21 mouse cellular contexts compared by ENCODE assay signal in the genomic region with DNA sequence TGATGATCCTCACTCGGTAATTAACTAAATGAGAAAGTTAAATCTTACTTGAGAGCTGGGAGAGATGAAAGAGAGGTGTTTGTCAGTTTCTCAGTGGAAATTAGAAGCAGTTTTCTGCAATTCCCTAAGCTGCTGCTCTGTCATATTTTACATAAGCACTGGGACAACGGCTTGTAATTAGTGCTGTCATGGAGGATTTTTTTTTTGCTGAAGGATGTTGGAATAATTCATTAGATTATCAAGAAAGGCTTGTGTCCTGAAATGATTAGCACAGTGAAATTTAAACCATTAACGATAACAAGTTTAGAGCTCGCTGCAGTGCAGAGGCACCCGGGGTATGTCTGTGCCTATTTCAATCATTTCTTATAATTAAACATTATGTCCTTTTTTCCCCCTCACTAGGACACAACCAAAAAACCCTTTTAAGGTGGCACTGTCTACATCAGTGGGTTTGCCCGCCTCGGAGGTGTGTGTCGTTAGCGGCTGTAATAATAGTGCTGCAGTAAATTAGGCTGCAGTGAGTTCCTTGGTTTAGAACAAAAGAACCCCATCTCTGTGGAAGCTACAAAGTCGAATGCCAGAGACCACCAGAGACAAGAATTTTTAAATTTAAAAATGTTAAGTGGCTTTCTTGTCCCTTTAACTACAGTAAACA.
DNase-seq lines count a peak whose midpoint lies in the region; ATAC-seq lines count a peak whose summit lies in the region.
"Had no signal": no experiment of that assay in that cellular context is flagged by ENCODE, and none has a peak within 500 bp of the region (broad histone marks: within the 10 kb centered on the region; RNA-seq: fewer than 3 reads in every experiment).

No protein-coding gene starts in this region.

- H3K27me3 ChIP-seq in forebrain, embryonic 11.5 days (ENCODE audit: control insufficient read depth, insufficient read depth, low read length): no peaks in the 10 kb centered on the region
- H3K27me3 ChIP-seq in forebrain, embryonic 10.5 days (ENCODE audit: poor library complexity, severe bottlenecking): no peaks in the 10 kb centered on the region
- H3K27me3 ChIP-seq in neural tube, embryonic 13.5 days: no peaks in the 10 kb centered on the region
- H3K27me3 ChIP-seq in midbrain, embryonic 16.5 days (ENCODE audit: control insufficient read depth, insufficient read depth, low read depth, low read length): no peaks in the 10 kb centered on the region
- H3K27me3 ChIP-seq in intestine, embryonic 16.5 days (replicated peaks; ENCODE audit: control insufficient read depth, insufficient read depth, low read length): no peaks in the 10 kb centered on the region
- no peaks in the 10 kb centered on the region for H3K27me3 ChIP-seq in limb, embryonic 10.5 days (ENCODE audit: low read depth, poor library complexity, severe bottlenecking)
- H3K27me3 ChIP-seq: limb, embryonic 12.5 days; liver, embryonic 13.5 days; lung, embryonic 15.5 days had no signal

- 0 out of 2 replicates have a peak overlapping the region, but pooled peaks have one; percentile 25 for H3K27ac ChIP-seq in forebrain, embryonic 11.5 days (ENCODE audit: low read depth, low read length)
- H3K27ac ChIP-seq in forebrain, embryonic 10.5 days: no peak overlapping the region
- peak overlapping the region; percentile 80 for H3K27ac ChIP-seq in neural tube, embryonic 13.5 days (replicated peaks)
- H3K27ac ChIP-seq in midbrain, embryonic 16.5 days (ENCODE audit: low read length): no peak overlapping the region; the same call in 1 of the 2 replicates
- H3K27ac ChIP-seq in intestine, embryonic 16.5 days (ENCODE audit: low read length): no peak overlapping the region
- H3K27ac ChIP-seq in limb, embryonic 10.5 days: no peak overlapping the region
- H3K27ac ChIP-seq: heart, adult 2 months; limb, embryonic 12.5 days; liver, embryonic 13.5 days; lung, embryonic 15.5 days had no signal

- H3K36me3 ChIP-seq in forebrain, embryonic 11.5 days (ENCODE audit: control insufficient read depth, insufficient read depth, low read length): no peaks in the 10 kb centered on the region
- no peaks in the 10 kb centered on the region for H3K36me3 ChIP-seq in forebrain, embryonic 10.5 days (replicated peaks)
- no peaks in the 10 kb centered on the region for H3K36me3 ChIP-seq in neural tube, embryonic 13.5 days
- no peaks in the 10 kb centered on the region for H3K36me3 ChIP-seq in midbrain, embryonic 16.5 days (ENCODE audit: control insufficient read depth, insufficient read depth, low read length)
- H3K36me3 ChIP-seq in intestine, embryonic 16.5 days (ENCODE audit: control insufficient read depth, insufficient read depth, low read length): no peaks in the 10 kb centered on the region
- H3K36me3 ChIP-seq in limb, embryonic 10.5 days: no peaks in the 10 kb centered on the region
- H3K36me3 ChIP-seq: limb, embryonic 12.5 days; lung, embryonic 15.5 days had no signal

- peaks cover 7% of the 10 kb centered on the region; the same call in 1 of the 2 replicates for H3K4me1 ChIP-seq in forebrain, embryonic 11.5 days (replicated peaks; ENCODE audit: control insufficient read depth, insufficient read depth, low read length)
- H3K4me1 ChIP-seq in forebrain, embryonic 10.5 days: peaks cover 31% of the 10 kb centered on the region
- H3K4me1 ChIP-seq in neural tube, embryonic 13.5 days (replicated peaks): peaks cover 43% of the 10 kb centered on the region
- peaks cover 20% of the 10 kb centered on the region for H3K4me1 ChIP-seq in midbrain, embryonic 16.5 days (ENCODE audit: control insufficient read depth, insufficient read depth, low read length)
- H3K4me1 ChIP-seq in intestine, embryonic 16.5 days (ENCODE audit: control insufficient read depth, insufficient read depth, low read length): no peaks in the 10 kb centered on the region
- H3K4me1 ChIP-seq in limb, embryonic 10.5 days: peaks cover 31% of the 10 kb centered on the region

- 46% methylated on average over 10 of the region's 10 CpGs for WGBS in forebrain, embryonic 11.5 days
- 56% methylated on average over 10 of the region's 10 CpGs for WGBS in forebrain, embryonic 10.5 days
- 26% methylated on average over 10 of the region's 10 CpGs for WGBS in neural tube, embryonic 13.5 days
- 34% methylated on average over 10 of the region's 10 CpGs for WGBS in midbrain, embryonic 16.5 days
- 71% methylated on average over 10 of the region's 10 CpGs for WGBS in intestine, embryonic 16.5 days
- WGBS in limb, embryonic 10.5 days: 48% methylated on average over 10 of the region's 10 CpGs

- DNase-seq in forebrain, embryonic 11.5 days (ENCODE audit: low spot score): no peak
- no peak for DNase-seq in forebrain, embryonic 10.5 days (ENCODE audit: extremely low spot score, low spot score)
- no peak for DNase-seq in neural tube, embryonic 10.5 days (ENCODE audit: extremely low spot score, low spot score)
- DNase-seq in cerebellum, postnatal 14 days: no peak
- no peak for DNase-seq in limb, embryonic 10.5 days (ENCODE audit: low spot score)
- DNase-seq: cerebellum, adult 11-12 months; cerebellum, postnatal 36 days; gastrocnemius, postnatal 10 days; heart, adult 2 months; liver, embryonic 13.5 days; right cerebral cortex, adult 18-20 months; spleen, adult 18-20 months; thymus, adult 18-20 months had no signal

- no peaks in the 10 kb centered on the region for H3K9me3 ChIP-seq in forebrain, embryonic 11.5 days (ENCODE audit: control insufficient read depth, low read length)
- H3K9me3 ChIP-seq in forebrain, embryonic 10.5 days: no peaks in the 10 kb centered on the region
- no peaks in the 10 kb centered on the region for H3K9me3 ChIP-seq in neural tube, embryonic 13.5 days
- no peaks in the 10 kb centered on the region for H3K9me3 ChIP-seq in midbrain, embryonic 16.5 days (replicated peaks; ENCODE audit: control insufficient read depth, low read length, poor library complexity, severe bottlenecking)
- no peaks in the 10 kb centered on the region for H3K9me3 ChIP-seq in intestine, embryonic 16.5 days (ENCODE audit: control insufficient read depth, low read length)
- no peaks in the 10 kb centered on the region for H3K9me3 ChIP-seq in limb, embryonic 10.5 days (replicated peaks)
- H3K9me3 ChIP-seq: G1E; limb, embryonic 12.5 days; liver, embryonic 13.5 days; lung, embryonic 15.5 days had no signal

- no peak for ATAC-seq in forebrain, embryonic 11.5 days (replicated peaks; ENCODE audit: low FRiP score)
- ATAC-seq in neural tube, embryonic 13.5 days (ENCODE audit: low read depth): peak; percentile 71
- ATAC-seq in midbrain, embryonic 16.5 days: peak; percentile 48; the same call in 1 of the 2 replicates
- no peak for ATAC-seq in intestine, embryonic 16.5 days
- ATAC-seq: CD4-positive, CD25-positive, alpha-beta regulatory T cell, adult 4 months; inflammation-experienced regulatory T-cells, adult 6 months had no signal

- no peak overlapping the region for H3K9ac ChIP-seq in forebrain, embryonic 11.5 days (ENCODE audit: low read length)
- H3K9ac ChIP-seq in neural tube, embryonic 13.5 days: 0 out of 2 replicates have a peak overlapping the region, but pooled peaks have one; percentile 26
- H3K9ac ChIP-seq in midbrain, embryonic 16.5 days (ENCODE audit: low read depth, low read length): no peak overlapping the region
- no peak overlapping the region for H3K9ac ChIP-seq in intestine, embryonic 16.5 days (ENCODE audit: low read depth, low read length)
- H3K9ac ChIP-seq: limb, embryonic 12.5 days; liver, embryonic 13.5 days; lung, embryonic 15.5 days had no signal

- H3K4me2 ChIP-seq in forebrain, embryonic 11.5 days (ENCODE audit: low read depth, low read length, severe bottlenecking): no peak overlapping the region
- 0 out of 2 replicates have a peak overlapping the region, but pooled peaks have one; percentile 2 for H3K4me2 ChIP-seq in neural tube, embryonic 13.5 days
- H3K4me2 ChIP-seq in midbrain, embryonic 16.5 days (ENCODE audit: low read length): peak overlapping the region; percentile 19; the same call in 1 of the 2 replicates
- no peak overlapping the region for H3K4me2 ChIP-seq in intestine, embryonic 16.5 days (ENCODE audit: low read depth, low read length)
- H3K4me2 ChIP-seq: limb, embryonic 12.5 days; liver, embryonic 13.5 days; lung, embryonic 15.5 days had no signal

- no peak overlapping the region for H3K4me3 ChIP-seq in forebrain, embryonic 11.5 days (ENCODE audit: low read depth, low read length)
- H3K4me3 ChIP-seq in forebrain, embryonic 10.5 days: no peak overlapping the region
- no peak overlapping the region for H3K4me3 ChIP-seq in neural tube, embryonic 13.5 days
- no peak overlapping the region for H3K4me3 ChIP-seq in midbrain, embryonic 16.5 days (ENCODE audit: low read depth, low read length)
- H3K4me3 ChIP-seq in intestine, embryonic 16.5 days (ENCODE audit: low read length): no peak overlapping the region
- no peak overlapping the region for H3K4me3 ChIP-seq in limb, embryonic 10.5 days
- H3K4me3 ChIP-seq: heart, adult 2 months; limb, embryonic 12.5 days; liver, embryonic 13.5 days; lung, embryonic 15.5 days had no signal

Comparison
In these comparisons a context has a peak if more than half of its experiments do, and no peak if none do; other contexts are left out.
1. H3K27ac ChIP-seq: peak in forebrain, embryonic 11.5 days (single experiment) and neural tube, embryonic 13.5 days (single experiment); none in forebrain, embryonic 10.5 days (single experiment), midbrain, embryonic 16.5 days (single experiment), intestine, embryonic 16.5 days (single experiment) and limb, embryonic 10.5 days (single experiment).
2. ATAC-seq: peak in neural tube, embryonic 13.5 days (single experiment) and midbrain, embryonic 16.5 days (single experiment); none in forebrain, embryonic 11.5 days (single experiment) and intestine, embryonic 16.5 days (single experiment).
3. H3K4me2 ChIP-seq: peak in neural tube, embryonic 13.5 days (single experiment) and midbrain, embryonic 16.5 days (single experiment); none in forebrain, embryonic 11.5 days (single experiment) and intestine, embryonic 16.5 days (single experiment).